Mouse (Mus musculus) hematopoietic stem cell, adult 5-6 weeks (primary cell): ENCODE measurements around the gene Acot6. TPM values are rescaled to one million over a fixed set of nuclear protein-coding genes. Genes with fewer than 3 reads are reported as not detected.

Experiments used
- ATAC-seq, 2 experiments: fragments of 125-278 bp in 1 of 2; replicated peaks in 1 of 2; 2 replicates each; pipeline ENCODE4 v1.8.0; 2016 to 2017; ENCODE audit warnings: inconsistent platforms in 2 of 2, mild to moderate bottlenecking in 2 of 2, moderate number of reproducible peaks in 2 of 2, low read depth in 1 of 2, moderate TSS enrichment in 1 of 2; ENCODE audit not compliant: low FRiP score in 2 of 2, poor library complexity in 2 of 2, severe bottlenecking in 2 of 2, insufficient read depth in 1 of 2, low TSS enrichment in 1 of 2
- total RNA-seq: library from RNA; stranded (forward); fragments of 172-1452, 232-1000 nt; gene quantifications from 2 replicates; pipeline ENCODE4 v1.2.3, GENCODE M21; 2017

Gene Acot6
- total RNA-seq, 1 experiment from 2014 or later = 3.4 TPM

DNA sequence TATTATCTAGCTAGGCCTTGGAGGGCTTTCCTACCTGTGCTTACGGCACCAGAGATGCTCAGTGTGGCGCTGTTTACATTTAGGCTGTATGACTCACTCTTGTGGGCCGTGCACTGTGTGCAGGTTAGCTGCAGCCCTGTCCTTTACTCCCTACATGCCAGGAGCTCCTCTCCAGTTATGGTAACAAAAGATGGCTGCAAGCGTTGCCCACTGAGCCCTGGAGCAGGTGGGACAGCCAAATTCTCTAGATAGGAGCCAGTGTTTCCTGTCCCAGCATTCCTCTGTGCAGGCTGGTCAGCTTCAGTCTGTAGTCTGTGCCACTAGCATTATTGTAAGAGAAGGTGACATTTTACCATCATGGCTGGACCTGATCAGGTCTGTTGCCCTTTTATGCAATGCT, 40.8 kb downstream of the Acot6 start:
- no peak for ATAC-seq

DNA sequence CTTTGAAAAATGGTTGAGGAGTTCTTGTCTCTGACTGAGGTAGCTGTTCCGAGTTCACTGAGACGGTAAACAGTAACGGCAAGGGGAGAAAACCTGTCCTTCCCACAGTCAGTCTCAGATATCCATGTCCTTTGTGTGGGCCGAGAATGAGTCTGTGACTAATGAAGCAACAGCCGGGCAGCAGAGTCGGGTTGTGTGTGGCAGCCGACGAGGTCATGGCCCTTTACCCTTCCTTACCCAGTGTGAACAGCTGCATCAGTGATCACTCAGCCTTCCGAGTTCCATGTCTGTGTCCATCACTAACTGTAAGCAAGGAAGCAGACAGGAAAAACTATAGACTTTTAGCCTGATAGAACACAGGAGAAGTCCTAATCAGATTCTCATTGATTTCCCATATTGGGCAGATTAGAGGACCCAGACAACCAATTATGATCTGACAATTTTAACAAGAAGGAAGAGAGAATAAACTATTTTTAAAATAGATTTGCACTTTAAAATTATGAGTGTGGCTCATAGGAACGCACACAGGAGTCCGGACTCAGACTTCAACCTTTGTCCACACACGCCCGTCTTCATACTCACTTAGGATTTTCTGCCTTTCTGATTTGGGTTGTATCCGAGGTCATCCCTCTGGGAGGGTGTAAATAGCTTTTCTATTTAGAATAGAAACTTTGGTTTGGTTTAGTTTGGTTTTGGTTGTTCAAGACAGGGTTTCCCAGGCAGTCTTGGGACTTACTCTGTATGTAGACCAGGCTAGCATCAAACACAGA, 42.0 kb downstream of the Acot6 start:
- no peak for ATAC-seq

DNA sequence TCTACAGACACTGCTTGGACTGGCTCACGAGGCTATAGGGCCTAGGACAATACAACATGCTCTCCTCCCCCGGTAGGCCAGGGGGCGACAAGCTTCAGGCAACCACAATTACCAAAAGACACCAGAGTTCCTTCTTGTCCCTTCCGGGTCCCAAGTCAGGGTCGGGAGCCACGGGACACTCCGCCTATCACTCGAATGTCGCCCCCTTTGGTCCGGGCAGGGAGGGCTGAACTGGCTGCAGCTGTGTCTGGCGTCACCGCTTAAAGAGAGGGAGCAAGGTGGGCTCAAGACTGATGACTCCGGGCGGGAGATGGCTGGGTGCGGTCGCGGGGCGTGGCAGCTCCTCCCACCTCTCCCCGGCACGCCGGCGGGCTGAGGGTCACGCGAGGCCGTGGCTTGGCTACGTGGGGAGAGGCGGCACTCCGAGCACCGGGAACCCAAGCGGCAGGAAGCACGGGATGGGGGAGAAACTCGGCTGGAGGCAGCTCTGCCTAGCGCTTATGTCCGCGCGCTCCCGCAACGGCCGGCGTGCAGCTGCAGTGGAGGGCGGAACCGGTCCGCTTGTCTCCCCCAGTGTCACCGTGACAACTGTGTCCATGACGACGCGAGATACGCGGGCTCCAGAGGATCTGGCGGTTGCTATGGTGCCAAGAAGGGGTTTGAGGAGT, 47.6 kb downstream of the Acot6 start, which contains the start of gene Pnma1:
TSS of gene Pnma1 (minus strand) at position 536 of the 668 bp plus-strand sequence.
- peak; percentile 61 to 71 for ATAC-seq

DNA sequence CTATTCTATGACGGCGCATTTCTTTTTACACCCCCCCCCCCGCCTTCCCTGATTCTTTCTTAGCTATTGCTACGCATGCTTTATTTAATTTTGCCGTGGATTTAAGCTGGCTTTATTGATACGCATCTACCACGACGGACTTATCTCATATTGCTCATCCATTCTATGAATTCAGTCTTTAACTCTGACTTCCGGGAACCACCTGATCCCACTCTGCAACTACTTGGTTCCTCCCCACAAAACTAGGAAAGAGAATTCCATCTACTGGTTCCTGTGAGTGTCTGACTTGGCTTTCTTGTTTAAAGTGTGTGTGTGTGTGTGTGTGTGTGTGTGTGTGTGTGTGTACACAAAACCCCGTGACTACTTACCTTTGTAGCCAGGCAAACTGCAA, 48.2 kb downstream of the Acot6 start:
- ATAC-seq = no peak

DNA sequence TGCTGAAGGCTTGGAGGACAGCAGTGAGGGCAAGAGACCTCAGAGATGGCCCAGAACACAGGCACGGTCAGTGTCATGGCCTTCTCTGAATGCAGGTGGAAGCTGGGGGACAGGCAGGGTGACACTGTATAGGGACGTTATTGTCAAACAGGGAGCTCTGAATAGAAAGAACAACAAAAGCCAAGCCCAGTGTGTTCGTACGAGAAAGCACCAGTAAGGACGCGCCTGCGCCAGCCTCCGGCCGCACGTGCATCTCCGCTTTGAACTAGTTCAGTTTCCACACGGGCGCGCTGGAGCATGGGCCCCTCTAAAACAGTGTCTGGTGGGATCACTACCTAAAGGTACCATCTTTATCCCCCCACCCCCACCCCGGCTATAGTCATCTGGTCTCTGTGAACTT, 49.5 kb downstream of the Acot6 start:
- no peak for ATAC-seq

DNA sequence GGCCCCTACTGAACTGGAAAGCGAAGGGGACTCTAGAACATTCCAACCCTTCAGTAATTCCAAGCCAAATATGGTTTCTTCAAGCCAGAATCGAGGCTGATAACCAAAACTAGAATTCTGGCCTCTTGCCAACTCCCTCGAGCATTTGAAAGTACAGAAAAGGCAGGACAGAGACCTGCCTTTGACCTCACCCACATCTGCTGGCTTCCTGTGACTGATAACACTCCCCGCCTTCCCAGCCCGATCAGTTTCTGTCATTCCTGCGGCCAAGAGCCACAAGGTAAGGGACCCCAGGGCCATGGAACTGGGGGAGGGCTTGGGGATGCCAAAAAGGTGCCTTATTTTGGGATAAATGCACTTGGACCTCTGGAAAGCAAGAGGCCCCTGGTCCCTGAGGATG, 50.5 kb downstream of the Acot6 start:
- ATAC-seq = no peak

DNA sequence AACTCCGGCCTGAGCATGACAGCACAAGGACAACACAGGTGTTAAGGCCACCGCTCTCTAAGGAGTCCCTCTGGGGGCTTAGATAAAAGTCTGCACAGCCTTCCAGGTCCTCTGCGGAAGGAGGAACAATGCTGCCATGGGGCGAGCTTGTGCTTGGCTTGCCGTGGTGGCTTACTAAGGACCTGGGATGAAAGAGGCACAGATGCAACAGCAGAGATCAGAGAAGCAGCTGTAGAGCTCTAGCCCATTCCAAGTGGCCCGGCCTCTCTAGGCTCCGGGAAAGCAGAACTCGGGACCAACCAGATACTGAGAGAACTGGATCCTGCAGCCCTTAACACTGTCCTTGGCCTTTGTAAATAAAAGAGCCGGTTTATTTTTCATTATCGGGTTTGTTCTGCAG, 51.5 kb downstream of the Acot6 start:
- ATAC-seq = no peak

DNA sequence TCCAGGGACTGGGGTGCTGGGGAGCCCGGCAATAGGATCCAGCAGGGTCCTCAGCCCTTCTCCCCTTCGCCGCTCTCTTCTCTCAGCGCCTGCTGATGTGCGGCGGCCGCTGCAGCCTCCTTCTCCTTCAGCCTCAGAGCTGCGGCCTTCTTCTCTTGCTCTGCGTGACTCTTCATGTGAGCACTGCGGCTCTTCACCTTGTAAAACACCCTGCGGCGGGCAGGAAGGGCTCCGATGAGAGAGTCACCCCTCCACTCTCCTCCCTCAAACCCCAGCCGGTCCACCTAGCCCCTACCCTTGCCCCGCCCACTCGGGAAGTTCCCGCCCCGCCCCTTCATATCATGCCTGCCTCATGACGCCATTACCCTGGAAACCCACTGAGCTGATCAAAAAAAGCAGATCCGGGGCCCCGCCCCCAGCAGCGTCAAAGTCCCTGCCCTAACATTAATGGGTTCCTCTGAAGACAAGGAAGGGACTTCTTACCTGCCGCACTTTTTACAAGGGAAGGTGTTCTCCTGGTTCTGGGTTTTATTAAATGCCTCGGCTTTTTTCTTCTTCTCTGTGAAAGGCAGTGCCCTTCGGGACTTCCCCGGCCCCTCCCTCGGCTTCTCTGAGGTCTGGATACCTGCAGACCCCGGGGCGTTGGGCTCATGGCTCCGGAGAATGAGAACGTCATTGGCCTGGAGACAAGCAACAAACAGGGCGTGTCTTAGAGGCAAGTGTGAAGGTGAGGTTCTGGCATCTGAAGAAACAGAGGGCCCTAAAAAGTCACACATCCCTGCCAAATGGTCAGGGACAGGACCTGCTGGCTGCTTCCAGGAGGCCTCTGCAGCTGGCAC, 52.1 kb downstream of the Acot6 start:
- no peak for ATAC-seq

DNA sequence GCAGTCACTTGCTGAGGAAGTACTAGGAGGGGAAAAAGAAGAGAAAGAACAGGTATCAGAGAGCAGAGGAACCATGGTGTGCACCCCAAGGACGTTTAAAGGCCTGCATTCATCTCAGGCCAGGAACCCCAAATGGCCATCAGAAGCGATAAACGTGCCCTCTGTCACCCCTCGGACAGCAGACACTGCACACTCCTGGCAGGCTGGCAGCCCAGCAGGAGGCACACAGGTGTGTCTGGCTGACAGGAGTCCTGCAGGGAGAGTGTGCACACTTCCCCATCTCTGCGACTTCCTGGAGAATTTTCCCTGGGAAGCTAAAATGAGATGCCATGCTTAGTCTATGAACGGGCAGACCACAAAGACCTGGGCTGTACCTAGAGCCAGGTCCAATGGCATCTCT, 53.0 kb downstream of the Acot6 start:
- no peak for ATAC-seq

DNA sequence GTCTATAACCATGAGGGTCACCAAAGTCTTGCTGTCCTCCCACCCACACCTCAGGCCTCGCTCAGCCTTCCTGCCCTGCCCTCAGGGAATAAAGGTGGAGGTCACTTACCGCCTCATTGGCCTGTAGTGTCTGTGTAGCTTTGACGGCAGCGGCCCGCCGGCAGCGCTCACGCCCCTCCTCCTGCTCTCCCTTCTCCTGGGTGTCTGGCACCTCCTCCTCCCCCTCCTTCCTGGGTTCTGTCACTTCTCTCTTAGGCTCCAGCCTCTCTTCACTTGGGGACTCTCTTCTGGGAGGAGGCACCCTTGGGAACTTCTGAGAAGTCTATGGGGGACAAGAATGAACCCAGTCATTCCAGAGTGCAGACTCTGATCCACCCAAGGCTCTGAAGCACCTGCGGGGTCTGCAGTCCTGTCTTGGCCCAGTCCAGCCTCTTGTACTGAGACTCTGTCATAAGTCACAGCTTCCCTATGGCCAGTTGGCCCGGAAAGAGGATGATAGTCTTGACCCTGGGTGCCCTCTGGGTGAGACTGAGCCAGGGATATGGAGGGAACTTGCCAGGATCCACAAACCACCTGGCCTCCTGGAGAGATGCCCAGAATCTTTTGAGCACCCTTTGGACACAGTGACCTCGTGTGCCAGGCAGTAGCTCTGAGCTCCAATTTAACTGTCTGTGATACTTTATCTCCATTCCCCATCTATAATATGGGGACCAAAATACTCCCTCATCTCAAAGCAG, 54.5 kb downstream of the Acot6 start:
- no peak for ATAC-seq

DNA sequence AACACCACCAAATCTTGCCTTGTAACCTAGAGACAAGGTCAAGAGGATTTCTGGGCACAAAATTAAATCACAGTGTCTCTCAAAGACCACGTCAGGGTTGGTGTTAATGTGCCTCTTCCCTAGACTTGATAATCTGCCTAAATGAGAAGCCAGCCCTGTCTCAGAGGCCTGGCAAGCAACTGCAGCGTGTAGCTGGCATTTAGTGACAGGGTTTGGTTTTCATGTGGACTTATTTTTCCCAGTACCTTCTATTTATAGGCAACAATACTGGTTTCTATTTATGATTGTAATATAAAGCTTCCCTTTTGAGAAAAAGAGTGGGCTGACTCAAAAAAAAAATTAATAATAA, 55.0 kb downstream of the Acot6 start:
- no peak for ATAC-seq

DNA sequence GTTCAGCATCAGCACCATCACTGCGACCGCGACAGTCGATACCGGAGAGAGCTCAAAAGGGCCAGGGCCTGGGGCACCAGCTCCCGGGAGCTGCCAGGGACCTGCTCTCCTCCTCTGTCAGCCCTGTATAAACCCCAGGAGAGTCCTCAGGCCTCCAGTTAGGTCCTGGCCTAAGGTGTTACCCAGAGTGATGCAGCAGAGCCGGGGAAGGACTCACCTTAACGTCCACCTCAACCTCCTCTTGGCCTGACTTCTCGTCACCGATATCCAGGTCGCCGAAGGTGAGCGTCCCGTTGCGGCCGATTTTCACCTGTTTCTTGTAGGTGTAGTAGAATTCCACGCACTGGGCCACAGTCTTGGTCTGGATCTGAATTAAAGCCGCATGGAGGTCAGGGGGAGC, 55.8 kb downstream of the Acot6 start:
- no peak for ATAC-seq

DNA sequence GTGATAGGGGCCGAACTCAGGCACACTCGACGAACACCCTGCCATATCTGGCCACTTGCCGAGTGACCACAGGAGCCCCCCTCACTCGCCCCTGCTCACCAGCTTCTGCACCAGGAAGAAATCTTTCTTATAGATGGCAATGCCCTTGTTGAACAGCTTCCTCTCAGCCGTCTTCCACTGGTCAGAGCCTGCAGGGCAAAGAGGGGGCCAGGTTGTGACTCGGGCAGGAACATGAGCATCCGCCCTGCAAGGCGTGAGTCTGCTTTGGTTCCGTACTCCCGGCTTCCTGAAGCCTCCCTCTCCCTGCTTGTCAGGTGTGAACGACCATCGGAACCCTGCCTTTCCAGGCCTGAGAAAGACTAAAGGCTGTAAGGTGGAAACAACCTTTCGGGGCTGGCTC, 57.7 kb downstream of the Acot6 start:
- ATAC-seq = no peak

DNA sequence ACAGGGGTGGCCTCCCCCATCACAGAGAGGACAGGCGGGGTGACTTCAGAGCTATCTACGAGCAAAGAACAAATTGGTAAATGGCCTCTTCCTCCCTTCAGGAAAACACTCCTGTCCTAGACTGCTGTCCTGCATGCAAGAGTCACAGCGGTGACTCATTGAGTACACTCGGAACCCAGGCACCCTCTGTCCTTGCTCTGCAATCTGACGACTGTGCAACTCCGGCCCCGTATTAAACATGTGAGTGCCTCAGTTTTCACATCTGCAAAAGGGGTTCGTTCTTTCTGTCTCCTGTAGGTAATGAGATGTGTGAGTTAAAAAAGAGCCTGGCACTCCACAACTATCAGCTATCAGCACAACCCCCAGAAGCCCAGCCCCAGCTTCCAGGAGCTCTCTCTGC, 60.0 kb downstream of the Acot6 start:
- ATAC-seq = no peak
